Mouse (Mus musculus) heart, postnatal 0 days (tissue): Measurements from ENCODE around the gene Fcrl6.

Experiments
- CTCF ChIP-seq: IDR thresholded peaks from 2 replicates; pipeline ENCODE4 v1.5.1; 2016; ENCODE audit warnings: antibody characterized with exemption, control low read depth, low read depth
- EP300 ChIP-seq: IDR thresholded peaks from 2 replicates; pipeline ENCODE4 v1.6.1; 2016; ENCODE audit warnings: antibody characterized with exemption, low read depth

- no peak for TF ChIP-seq CTCF
- TF ChIP-seq EP300: no peak
Measured at GRCm38 (mm10) chr1:172582436-172582835, 19.9 kb downstream of the Fcrl6 start.
